Mouse (Mus musculus): ENCODE results near the gene Snrnp25.

Gene Snrnp25

GRCm38 (mm10) chr11:32205058-32205873, at the start of gene Snrnp25:
Snrnp25 (plus strand) TSS chr11:32205415.
- CTCF ChIA-PET, result interaction anchor here (0.5 to 2.0 kb wide), 40 partner anchors 9 to 379 kb away, joined by 3 to 25 read pairs (median 3); partner anchors contain the start of genes Efcab9 (in 1 of the 4), Hbq1a (in 1 of the 4) and Rhbdf1 (in 1 of the 4)
- POLR2A ChIA-PET, result interaction anchor here (0.5 to 2.2 kb wide), 49 partner anchors 8 to 1309 kb away, joined by 3 to 29 read pairs (median 4); partner anchors contain the start of genes Bod1 (in 1 of the 4), Fbxw11 (in 1 of the 4), Hbq1b (in 1 of the 4) and Mpg (in 1 of the 4)

- POLR2A ChIA-PET, result interaction anchor here in 3 of 4 experiments (0.6 to 1.8 kb wide), 8 partner anchors 8 to 714 kb away, joined by 3 to 5 read pairs (median 3); no protein-coding TSS in a partner anchor
- CTCF ChIA-PET, result interaction anchor here in 2 of 4 experiments (0.6 to 2.2 kb wide), 3 partner anchors 8 to 25 kb away, joined by 3 to 9 read pairs (median 3); no protein-coding TSS in a partner anchor
These were observed 48.2 kb upstream of the Snrnp25 start for GRCm38 (mm10) chr11:32156854-32157630.

DNA sequence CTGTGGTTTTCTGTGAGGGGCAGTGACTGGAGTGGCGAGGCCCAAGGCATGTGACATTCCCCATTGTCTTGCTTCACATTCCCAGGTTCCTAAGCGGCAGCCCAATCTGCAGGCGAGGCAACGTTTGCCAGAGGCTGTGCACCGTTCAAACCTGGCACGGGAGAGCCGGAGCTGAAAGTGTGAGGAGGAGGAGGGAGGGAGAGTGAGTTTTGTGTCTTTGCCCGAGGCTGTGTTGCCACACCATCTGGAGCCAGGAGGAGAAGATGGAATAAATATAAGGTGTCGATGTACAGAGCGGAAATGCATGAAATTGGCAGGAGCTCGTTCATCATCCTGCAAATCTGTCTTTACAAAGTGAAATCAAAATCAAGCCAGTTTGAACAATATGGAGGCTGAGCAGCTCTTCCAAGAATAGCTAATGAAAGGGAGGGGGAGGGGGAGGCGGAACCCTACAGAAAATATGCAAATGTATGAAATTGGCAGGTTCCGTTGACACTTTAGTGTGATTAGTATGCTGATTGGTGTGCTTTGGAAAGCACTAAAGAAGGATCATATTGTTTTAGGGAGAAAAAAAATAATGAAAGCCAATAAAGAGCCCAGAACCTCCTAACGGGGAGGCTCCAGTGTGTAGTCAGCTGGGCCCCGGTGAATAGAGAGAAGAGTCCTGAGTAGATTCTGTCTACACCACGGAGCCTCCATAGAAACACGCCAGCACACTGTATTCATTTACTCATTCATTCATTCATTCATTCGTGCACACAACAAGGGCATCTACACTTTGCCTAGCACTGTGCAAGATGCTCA, 47.2 kb upstream of the Snrnp25 start:
- ChIA-PET CTCF (interaction anchor here in 3 of 4 experiments (0.5 to 2.2 kb wide), 5 partner anchors 9 to 129 kb away, joined by 3 to 9 read pairs (median 4); partner anchors contain the start of gene Hbq1b (in 1 of the 3)), POLR2A (interaction anchor here in 3 of 4 experiments (0.6 to 1.8 kb wide), 11 partner anchors 9 to 713 kb away, joined by 3 to 5 read pairs (median 3); no protein-coding TSS in a partner anchor)

- POLR2A ChIA-PET, result interaction anchor here in 3 of 4 experiments (0.6 to 1.8 kb wide), 4 partner anchors 10 to 258 kb away, joined by 3 to 5 read pairs (median 4); no protein-coding TSS in a partner anchor
- CTCF ChIA-PET, result interaction anchor here in 3 of 4 experiments (0.6 to 2.2 kb wide), 5 partner anchors 18 to 162 kb away, joined by 3 to 9 read pairs (median 6); no protein-coding TSS in a partner anchor
These were observed 46.0 kb upstream of the Snrnp25 start for GRCm38 (mm10) chr11:32159176-32159575.

DNA sequence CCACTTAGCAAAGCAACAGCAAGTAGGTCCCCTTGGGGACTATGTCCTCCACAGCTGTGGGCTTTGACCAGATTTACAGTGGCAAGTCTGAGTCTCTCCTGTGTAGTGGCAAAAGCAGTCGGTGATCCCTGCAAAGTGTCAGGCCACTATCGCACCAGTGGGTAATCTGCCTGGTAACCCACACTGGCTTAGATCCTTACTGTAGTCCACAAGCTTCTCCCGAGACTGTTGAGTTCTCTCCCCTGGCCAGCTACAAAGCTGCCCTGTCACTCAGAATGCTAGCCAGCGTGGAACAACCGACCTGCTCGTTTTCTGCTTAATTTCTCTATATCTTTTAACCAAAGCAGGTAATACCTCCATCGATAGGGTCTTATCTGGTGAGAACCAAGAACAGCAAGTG, 44.9 kb upstream of the Snrnp25 start:
- ChIA-PET CTCF (interaction anchor here in 3 of 4 experiments (1.4 to 3.3 kb wide), 10 partner anchors 11 to 211 kb away, joined by 3 to 39 read pairs (median 10); no protein-coding TSS in a partner anchor), POLR2A (interaction anchor here in 2 of 4 experiments (1.8 to 2.0 kb wide), 2 partner anchors 8 to 11 kb away, joined by 4 to 5 read pairs; no protein-coding TSS in a partner anchor)

DNA sequence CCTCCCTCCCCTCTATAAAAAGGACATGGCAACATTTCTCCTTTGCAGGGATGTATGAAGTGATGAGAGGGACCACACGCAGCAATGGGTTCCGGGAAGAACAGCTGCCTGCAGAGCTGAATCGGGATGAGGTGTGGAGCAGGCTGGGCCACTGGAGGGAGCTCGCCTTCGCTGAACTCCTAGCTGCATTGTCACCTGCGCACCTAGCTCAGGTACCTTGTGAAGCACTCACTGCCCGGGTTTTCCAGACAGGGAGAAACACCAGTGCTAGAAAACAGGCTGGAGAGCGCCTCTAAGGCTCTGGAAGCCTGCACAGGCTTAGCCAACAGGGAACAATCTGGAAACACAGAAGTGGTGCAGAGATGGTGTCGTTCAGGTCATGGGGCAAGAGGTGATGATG, 43.7 kb upstream of the Snrnp25 start:
- ChIA-PET CTCF (interaction anchor here (0.5 to 3.3 kb wide), 91 partner anchors 8 to 788 kb away, joined by 3 to 39 read pairs (median 5); partner anchors contain the start of genes Snrnp25 (in 3 of the 4), Hbq1b (in 2 of the 4), Nsg2 (in 2 of the 4) and Hbq1a (in 1 of the 4)), POLR2A (interaction anchor here in 2 of 4 experiments (0.8 to 2.0 kb wide), 24 partner anchors 9 to 492 kb away, joined by 3 to 8 read pairs (median 3); partner anchors contain the start of genes Nsg2 (in 2 of the 2), Nprl3 (in 1 of the 2) and Snrnp25 (in 1 of the 2))

- ChIA-PET POLR2A (interaction anchor here (0.6 to 2.0 kb wide), 32 partner anchors 8 to 492 kb away, joined by 3 to 8 read pairs (median 3); partner anchors contain the start of genes Nsg2 (in 2 of the 4), Nprl3 (in 1 of the 4) and Snrnp25 (in 1 of the 4)), CTCF (interaction anchor here (0.5 to 3.3 kb wide), 100 partner anchors 8 to 939 kb away, joined by 3 to 39 read pairs (median 5); partner anchors contain the start of genes Snrnp25 (in 3 of the 4), Hbq1b (in 2 of the 4), Hbq1a (in 1 of the 4) and Nsg2 (in 1 of the 4))
These were observed 43.1 kb upstream of the Snrnp25 start for GRCm38 (mm10) chr11:32161922-32162804.

GRCm38 (mm10) chr11:32166683-32167082, 38.5 kb upstream of the Snrnp25 start:
- POLR2A ChIA-PET, result no interaction called here
- CTCF ChIA-PET, result interaction anchor here in 1 of 4 experiments (0.6 kb wide), 1 partner anchor 156 kb away, joined by 3 read pairs; no protein-coding TSS in a partner anchor

DNA sequence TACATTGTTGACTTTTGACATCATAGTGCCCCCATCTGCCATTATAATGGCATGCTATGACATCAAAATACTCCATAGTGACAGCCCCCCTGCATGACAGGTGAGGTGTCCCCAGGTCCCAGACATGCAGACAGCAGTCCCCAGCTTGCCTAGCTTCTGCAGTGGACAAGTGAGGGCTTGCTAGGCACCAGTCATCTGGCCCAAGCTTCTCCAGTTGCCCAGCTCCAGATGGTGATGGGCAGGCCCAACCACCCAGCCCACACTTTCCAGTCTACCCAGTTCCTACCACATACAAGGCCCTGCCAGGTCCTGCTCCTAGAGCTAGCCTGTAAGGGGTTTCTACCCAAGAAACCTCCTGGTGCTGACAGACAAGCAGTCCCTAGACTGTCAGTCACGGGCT, 26.7 kb upstream of the Snrnp25 start:
- ChIA-PET CTCF (interaction anchor here in 2 of 4 experiments (0.6 to 1.6 kb wide), 3 partner anchors 17 to 68 kb away, joined by 3 to 6 read pairs (median 6); no protein-coding TSS in a partner anchor), POLR2A (interaction anchor here in 2 of 4 experiments (0.5 to 0.8 kb wide), 2 partner anchors 18 to 461 kb away, joined by 3 to 5 read pairs; no protein-coding TSS in a partner anchor)

- POLR2A ChIA-PET, result interaction anchor here in 2 of 4 experiments (1.5 to 1.6 kb wide), 2 partner anchors 10 to 19 kb away, joined by 3 read pairs; no protein-coding TSS in a partner anchor
- CTCF ChIA-PET, result interaction anchor here in 2 of 4 experiments (1.2 to 5.4 kb wide), 6 partner anchors 19 to 566 kb away, joined by 3 to 136 read pairs (median 16); no protein-coding TSS in a partner anchor
These were observed 24.0 kb upstream of the Snrnp25 start for GRCm38 (mm10) chr11:32181246-32181645.

- CTCF ChIA-PET, result interaction anchor here (0.5 to 5.4 kb wide), 112 partner anchors 9 to 806 kb away, joined by 3 to 136 read pairs (median 4); partner anchors contain the start of genes Hbq1a (in 3 of the 4), Il9r (in 3 of the 4), Hbq1b (in 2 of the 4) and Snrnp25 (in 2 of the 4)
- POLR2A ChIA-PET, result interaction anchor here (0.5 to 1.6 kb wide), 20 partner anchors 9 to 501 kb away, joined by 3 to 8 read pairs (median 3); partner anchors contain the start of genes Nprl3 (in 1 of the 4) and Snrnp25 (in 1 of the 4)
These were observed 23.0 kb upstream of the Snrnp25 start for GRCm38 (mm10) chr11:32181973-32182868.

DNA sequence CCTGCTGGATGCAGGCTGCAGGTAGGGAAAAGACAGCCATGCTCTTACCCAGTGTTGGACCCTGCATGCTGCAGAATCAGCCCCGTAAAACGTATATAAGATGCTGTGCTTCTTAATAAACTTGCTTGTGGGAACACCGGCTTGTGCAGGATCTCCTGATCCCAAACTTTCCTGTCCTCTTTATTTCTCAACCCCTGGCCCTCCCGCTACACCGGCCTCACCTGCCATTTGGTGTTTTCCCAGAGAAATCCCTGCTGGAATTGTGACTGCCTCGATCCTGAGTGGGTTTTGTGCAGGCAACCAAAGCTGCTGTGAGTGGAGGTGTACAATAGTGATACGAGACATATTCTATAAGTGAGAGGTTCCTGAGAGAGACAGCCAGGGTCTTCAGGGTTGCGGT, 20.7 kb upstream of the Snrnp25 start:
- ChIA-PET POLR2A (interaction anchor here in 1 of 4 experiments (1.1 kb wide), 1 partner anchor 21 kb away, joined by 3 read pairs; the partner anchor contains the start of gene Snrnp25), CTCF (interaction anchor here in 2 of 4 experiments (0.5 to 5.4 kb wide), 3 partner anchors 137 to 175 kb away, joined by 3 to 136 read pairs (median 36); no protein-coding TSS in a partner anchor)

GRCm38 (mm10) chr11:32186031-32186430, 19.2 kb upstream of the Snrnp25 start:
- POLR2A ChIA-PET, result no interaction called here

GRCm38 (mm10) chr11:32187256-32187655, 18.0 kb upstream of the Snrnp25 start:
- CTCF ChIA-PET, result no interaction called here
- POLR2A ChIA-PET, result no interaction called here

More at GRCm38 (mm10) chr11:32186031-32186430, 19.2 kb upstream of the Snrnp25 start:
- CTCF ChIA-PET, result no interaction called here

GRCm38 (mm10) chr11:32188881-32189280, 16.3 kb upstream of the Snrnp25 start:
- ChIA-PET CTCF (no interaction called here), POLR2A (no interaction called here)
